Mouse (Mus musculus): Measurements from ENCODE around the gene Ltk.
"Not testable (repeated sequence)": the region's sequence is repeated elsewhere in the genome, so short reads cannot be mapped to it uniquely, and the experiment has no call there.

Gene Ltk

DNA sequence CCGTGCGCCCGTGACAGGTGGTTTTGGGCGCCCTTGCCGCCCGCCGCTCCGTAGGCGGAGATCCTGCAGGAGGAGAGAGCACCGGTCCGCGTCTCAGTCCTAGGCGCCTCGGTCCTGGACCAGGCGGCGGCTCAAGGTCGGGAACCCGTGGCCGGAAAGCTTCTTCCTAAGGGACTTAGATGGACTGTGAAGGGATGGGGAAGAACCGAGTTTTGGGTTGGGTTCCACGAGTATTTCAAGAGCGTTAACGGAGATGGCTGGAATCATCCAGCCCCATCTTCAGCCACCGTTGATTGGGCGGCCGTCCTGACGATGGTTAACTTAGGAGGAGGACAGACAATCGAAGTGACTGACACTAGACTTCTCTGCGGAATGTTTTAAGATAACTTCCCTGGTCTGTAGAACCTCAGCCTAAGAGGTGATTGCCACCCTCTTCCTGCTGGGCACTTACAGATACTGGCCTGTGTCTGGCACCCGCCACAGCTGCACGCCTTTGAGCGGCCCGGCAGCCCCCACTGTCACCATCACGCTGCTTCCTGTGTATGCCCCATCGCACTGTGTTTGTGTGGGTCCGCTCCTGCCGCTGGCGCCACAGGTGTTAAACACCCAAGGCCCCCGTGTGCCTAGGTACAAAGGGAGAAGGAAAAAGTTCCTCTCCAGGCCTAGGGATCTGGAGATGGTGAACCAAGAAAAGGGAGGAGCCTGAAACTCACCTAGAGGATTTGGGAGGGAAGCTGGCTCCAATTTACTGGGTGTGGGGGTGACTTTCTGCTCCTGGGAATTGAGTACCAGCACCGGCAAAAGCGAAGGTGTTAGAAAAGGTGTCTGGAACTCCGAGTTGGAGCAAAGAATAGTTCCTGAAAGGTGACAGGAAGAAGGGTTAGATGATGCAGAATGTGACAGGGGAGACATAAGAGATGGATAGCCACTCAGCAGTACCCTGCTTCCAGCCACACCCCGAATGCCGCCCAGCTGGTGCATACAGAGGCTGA lies 1.1 kb downstream of the Ltk start:
- DNase-seq (ENCODE audit: extremely low read depth, insufficient read length, low spot score), result no peak

DNA sequence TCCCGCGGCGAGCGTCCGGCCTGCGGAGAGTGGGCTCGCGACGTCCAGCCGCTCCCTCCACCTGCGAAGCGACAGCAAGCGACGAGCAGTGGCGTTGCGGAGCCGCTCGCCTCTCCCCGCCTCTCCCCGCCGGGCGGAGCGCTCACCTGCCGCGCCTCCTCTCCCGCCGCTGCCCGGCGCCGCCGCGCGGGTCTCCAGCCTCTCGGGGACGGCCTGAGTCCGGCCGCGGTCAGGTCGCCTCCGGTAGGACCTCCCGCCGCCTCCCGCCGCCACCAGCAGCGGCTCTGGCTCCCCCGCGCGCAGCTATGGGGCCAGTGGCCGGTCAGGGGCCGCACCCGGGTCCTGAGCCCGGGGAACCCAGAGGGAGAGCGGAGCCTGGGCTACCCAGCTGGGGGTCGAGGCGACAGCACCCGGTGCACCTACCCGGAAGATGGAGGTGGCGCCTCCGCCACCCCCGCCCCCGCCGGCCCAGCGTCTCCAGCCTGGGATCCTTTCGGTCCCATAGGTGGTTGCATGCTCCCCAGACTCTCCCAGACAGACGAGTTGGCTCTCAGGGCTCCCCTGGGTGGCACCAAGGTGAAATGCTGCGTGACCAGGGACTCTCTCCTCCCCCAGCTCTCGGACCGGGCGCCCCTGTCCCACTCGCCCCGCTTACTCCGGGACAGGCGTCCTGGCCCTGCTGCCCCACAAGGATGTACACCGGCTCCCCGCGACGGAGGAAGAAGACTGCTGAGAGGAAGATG lies 2.0 kb downstream of the Ltk start:
- no peak for DNase-seq (ENCODE audit: extremely low read depth, insufficient read length, low spot score)

DNA sequence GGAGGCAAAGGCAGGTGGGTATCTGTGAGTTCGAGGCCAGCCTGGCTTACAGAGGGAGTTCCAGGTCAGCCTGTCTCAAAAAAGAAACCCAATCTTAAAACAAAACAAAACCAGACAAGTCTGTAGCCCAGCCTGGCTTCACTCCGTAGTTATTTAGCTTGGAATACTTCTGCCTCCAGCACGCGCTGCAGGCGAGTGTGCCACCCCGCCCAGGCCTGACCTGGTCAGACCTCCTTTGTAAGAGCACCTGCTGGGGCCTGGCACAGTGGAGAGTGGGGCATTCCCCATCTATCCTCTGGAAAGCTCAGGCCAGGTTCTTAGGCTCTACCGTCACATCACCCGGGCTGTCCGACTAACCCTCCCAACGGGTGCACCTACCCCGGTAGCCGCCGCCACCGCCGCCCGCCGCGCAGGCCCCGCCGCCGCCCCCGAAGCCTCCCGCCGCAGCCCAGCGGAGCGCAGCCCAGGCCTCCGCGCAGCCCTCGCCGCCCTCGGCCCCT lies 2.6 kb downstream of the Ltk start:
- DNase-seq (ENCODE audit: extremely low read depth, insufficient read length, low spot score), result no peak

DNA sequence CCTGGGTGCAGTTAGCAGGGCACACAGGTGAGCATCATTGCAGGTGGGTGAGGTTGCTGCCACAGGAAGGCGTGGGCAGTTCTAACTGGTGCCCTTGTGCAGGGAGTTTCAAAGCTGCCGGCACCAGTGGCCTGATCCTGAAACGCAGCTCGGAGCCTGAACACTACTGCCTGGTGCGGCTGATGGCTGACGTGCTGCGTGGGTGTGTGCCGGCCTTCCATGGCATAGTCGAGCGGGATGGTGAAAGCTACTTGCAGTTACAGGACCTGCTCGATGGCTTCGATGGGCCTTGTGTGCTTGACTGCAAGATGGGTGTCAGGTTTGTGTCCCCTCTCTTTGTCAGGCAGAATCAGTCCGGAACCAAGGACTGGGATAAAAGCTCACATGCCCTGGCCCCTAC lies 11.0 kb downstream of the Ltk start:
- no peak for DNase-seq (ENCODE audit: extremely low read depth, insufficient read length, low spot score)

DNA sequence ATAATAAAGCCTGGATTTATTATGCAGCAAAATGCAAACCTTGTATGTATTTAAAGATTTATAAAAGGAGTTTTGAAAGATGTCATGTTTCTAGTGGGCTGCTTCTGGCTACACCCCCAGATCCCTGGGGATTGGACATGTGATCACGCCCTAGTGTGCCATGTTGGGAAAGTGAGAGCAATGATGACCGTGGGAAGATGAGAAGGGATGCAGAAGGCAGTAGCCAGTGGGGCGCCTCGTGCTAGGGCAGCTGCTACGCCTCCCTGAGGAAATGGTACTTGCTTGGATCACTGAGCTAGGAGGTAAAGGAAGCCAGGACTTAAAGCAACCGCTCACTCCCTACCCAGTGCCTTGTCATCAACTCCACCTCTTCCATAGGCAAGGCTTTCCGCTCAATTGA lies 12.7 kb downstream of the Ltk start:
- DNase-seq (ENCODE audit: extremely low read depth, insufficient read length, low spot score), result no peak

DNA sequence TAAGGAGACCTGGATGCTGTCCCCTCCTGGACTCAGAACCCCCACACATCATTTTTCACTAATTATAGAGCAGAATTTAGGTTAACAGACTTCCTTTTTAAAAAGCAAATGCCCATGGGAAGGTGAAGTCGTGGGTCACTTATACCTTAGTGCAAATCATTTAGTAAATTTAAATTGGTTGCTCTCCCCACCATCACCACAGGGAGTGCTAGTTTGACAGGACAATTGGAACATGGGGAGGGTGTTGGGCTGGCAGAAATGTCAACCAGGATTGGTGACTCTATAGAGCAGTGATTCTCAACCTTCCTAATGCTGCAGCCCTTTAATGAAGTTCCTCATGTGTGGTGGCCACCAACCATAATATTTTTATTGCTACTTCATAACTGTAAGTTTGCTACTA lies 14.9 kb downstream of the Ltk start:
- DNase-seq (ENCODE audit: extremely low read depth, insufficient read length, low spot score), result no peak

DNA sequence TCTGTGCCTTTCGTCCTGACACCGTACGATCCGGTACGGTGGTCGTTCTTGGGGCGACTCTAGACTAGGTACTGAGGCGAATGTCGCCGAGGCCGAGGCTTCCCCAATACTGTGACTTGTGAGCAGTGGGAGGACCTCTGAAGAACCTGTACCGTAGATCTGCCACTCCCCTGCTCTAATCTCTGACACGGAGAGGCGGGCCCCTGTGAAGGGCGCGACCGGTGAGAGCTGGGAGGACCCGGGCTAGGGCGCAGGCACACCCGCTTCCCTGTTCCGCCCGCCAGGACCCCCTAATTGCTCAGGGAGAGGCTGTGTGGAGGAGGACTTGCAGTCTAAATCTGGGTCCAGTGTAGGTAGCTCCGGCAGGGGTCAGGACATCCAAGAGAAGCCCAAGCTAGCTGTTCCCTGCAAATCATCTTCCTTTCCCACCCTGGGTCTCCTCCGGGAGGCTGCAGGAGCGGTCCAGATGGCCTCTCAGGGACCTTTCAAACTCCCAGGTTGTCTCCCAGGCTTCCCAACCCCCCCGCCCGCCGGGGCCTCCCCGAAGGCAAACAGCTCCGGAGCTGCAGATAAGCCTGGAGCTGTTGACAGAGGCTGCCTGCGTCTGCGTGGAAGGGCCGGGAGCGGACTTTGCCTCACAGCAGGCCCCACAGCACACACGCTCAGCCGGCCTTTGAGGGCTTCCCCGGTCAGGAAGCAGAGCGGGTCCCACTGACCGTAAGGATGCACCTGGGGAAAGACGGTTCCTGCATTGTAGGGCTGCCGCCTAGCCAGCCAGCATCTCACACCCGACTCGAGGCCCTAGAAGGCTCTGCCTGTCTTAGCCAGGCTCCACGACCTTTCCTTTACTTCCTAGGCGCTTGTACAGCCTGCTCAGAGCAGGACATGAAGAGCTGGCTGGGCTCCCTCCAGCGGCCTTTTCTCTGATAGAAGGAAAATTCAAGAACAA lies 15.8 kb downstream of the Ltk start:
- DNase-seq (ENCODE audit: extremely low read depth, insufficient read length, low spot score), result peak; percentile 20

DNA sequence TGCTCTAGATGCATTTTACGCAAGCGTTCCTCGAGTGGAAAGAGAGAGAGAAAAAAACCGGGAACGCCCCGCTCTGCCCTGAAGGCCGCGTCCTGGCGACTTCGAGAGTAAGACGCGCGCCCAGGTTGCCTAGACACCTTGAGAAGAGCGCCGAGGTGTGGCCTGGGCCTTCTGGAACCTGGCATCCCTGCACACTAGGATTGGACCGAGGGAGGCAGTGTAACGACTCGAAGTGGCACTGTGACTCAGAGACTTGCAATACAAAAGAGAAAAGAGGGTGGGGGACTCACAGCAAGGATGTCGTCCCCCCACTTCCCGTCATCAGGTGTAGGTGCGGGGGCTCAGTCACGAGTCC lies 16.4 kb downstream of the Ltk start:
- DNase-seq (ENCODE audit: extremely low read depth, insufficient read length, low spot score), result no peak

DNA sequence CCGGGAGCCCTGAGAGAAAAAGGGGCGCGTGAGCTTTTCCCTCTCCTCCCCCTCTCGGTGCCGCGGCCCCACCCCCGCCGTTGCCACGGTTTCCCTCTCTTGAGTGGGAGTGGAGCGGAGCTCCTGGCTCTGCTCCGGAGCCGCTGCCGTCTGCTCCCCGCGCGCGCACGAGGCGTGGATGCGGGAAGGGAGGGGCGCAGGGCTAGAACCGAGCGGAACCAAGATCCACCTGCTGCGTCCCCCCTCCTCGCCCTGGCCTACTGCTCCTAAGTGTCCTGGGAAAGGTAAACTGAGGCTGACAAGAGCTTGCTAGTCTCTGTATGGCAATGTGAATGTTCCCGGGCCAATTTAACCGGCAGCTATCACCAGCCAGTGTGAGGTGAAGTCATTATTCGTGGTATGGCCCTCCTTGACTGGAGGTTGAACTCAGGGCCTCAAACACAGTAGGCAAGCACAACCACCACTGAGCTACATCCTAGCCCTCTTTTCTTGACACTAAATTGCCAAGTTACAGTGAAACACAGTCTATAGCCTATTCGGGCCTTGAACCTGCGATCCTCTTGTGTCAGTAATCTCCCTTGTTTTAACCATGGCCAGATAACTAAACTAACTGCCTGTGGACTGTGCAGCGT lies 16.9 kb downstream of the Ltk start:
- DNase-seq (ENCODE audit: extremely low read depth, insufficient read length, low spot score), result no peak

DNA sequence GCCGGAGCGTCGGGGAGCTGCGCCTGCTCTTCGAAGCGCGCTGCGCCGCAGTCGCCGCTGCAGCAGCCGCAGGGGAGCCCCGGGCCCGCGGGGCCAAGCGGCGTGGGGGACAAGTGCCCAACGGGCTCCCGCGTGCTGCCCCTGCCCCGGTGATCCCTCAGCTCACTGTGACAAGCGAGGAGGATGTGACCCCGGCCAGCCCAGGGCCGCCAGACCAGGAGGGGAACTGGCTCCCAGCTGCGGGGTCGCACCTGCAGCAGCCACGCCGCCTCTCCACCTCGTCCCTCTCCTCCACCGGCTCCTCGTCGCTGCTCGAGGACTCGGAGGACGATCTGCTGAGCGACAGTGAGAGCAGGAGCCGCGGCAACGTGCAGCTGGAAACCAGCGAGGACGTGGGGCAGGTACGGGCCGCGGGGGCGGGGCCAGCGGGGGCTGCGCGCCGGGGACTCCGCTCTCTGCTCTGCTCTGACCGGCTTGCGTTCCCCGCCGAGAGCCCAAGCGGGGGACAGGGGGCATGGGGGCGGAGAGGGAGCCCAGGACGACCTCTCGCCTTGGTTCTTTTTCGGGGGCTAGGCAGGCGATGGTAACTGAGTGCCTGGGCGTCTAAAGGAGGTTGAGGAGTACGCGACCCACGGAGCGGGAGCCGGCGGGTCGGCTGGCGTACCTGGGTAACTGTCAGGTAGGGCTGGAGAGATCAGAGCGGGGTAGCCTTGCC lies 17.6 kb downstream of the Ltk start:
- DNase-seq (ENCODE audit: extremely low read depth, insufficient read length, low spot score), result peak; percentile 25

DNA sequence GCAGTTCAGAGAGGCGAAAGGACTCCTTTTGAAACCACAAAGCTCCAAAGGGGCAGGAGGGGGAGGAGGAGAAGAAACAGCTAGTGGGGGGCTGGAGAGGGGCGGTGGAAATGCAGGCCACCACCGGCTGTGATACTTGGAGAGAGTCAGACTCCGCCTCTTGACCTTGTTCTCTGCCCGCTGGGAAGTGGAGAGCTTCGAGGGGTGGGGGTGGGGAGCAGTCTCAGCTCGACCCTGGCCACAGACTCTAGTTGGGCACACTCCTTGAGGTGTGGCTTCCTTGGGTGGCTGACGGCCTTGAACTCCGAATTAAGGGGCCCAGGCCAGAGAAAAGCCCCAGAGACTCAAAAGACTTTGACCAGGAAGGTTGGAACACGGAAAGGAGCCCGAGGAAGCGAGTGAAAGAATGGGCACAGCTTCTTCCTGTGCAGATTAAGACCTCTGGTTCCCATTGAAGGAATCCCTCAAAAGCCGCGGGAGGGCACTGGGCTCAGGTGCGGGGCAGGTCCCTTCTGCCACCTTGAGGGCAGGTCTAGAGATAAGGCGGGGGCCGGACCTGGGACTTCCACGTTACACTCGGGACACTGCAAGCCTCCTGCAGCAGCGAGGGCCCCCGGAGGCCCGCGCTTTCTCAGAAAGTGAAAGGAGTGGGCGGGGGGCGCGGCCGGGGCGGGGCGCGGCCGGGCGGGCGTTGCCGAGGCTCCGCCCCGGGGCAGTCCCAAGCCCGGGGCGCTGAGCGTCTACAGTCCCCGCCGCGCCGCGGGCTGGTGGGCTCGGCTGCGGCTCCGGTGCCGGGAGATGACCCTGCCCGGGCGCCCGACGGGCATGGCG lies 18.4 kb downstream of the Ltk start, which contains the start of gene Itpka:
Gene Itpka, plus strand, starts transcription at position 757 of the 831 bp plus-strand sequence.
- peak; percentile 50 for DNase-seq (ENCODE audit: extremely low read depth, insufficient read length, low spot score)

DNA sequence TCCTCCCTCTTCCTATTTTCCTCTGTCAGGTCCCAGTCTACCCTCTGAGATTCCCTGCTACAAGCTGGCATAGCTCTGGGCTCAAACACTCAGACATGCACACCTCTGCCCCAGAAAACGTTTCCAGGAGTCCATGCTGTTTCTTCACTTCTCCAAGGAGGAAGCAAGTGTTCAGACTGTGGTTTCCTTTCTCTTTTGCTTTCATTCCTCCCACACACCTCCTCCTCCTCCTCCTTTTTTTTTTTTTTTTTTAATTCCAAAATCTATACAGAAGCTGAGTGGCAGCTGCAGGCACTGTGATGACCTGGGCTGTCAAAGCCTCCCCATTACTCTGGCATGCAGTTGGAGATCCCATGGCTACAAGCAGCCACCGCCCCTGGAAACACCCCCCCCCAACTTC lies 19.7 kb downstream of the Ltk start:
- no peak for DNase-seq (ENCODE audit: extremely low read depth, insufficient read length, low spot score)

DNA sequence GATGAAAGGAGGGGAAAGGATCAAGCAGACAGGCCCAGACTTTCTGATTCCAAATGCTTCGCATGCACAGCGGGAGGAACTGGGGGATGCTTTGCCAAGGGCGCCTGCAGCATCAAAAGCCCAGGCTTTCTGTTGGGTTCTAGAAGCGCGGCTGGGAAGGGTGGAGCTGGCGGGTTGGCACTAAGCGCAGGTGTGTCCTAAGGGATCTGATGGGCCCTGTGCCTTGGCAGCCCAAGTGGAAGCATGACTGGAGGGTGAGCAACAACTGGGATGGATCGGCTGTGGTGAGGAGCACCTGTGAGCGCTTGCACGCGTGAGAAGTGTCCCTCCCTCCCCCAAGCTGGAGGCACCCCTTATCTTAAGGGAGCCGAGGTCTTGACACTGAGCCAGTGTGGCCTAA lies 23.1 kb downstream of the Ltk start:
- DNase-seq (ENCODE audit: extremely low read depth, insufficient read length, low spot score), result peak; percentile 18

DNA sequence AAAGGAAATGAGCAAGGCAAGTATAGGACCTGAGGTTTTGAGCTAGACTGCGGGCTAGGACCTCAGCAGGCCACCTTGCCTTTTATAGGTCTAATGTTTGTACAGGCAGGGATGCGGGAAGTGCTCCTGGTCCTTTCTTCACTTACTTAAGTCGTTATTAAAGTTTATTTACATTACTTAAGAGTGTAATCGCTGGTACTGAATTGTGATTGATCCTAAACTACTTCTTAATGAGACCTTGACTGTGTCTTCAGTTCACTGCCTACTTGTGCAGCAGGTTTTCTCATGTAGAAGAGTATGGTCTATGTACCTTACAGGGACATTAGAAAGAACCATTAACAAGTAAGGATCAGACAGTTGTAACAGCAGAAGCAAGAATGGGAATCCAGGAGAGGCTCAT lies 29.5 kb downstream of the Ltk start:
- DNase-seq (ENCODE audit: extremely low read depth, insufficient read length, low spot score), result no peak

DNA sequence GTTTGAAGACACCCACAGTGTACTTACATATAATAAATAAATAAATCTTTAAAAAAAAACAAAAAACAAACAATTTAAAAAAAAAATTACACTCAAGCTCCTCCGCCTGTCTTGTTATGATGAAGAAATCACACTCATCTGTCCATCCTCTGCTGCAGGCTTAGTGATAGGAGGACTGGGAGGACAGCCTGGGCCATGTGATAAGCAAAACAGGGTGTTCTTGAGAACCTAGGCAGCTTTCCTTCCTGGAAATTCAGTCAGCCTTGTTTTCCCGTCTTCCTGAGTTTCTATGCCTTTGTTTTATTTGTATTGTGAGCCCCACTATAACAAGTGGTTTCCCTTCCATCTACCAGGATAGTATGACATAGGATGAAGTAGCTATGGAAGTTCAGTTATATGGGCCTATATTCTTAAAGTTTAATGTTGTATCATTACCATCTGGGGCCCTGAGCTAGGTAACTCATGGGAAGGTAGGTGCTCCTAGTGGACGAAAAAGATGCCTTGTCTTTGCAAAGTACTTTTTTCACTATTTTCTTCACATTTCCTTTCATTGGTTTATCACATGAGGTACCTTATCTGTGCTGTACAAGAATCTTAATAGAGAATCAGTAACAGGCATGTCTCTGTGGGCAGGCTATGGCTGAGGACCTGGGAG lies 32.3 kb downstream of the Ltk start:
- DNase-seq (ENCODE audit: extremely low read depth, insufficient read length, low spot score), result no peak

DNA sequence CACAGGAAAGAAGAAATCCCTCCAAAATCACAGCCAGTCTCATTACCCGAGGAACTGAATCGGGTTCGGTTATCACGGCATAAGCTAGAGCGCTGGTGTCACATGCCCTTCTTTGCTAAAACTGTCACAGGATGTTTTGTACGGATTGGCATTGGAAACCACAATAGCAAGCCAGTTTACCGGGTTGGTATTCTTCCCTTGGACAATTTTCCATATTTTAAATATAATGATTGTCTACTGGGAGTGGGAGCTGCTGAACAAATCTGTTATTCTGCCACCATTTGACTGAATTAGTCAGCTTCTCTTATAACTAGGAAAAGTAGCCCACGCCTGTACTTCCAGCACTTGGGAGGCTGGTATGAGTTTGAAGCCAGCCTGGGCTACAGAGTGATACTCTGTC lies 39.2 kb downstream of the Ltk start:
- DNase-seq (ENCODE audit: extremely low read depth, insufficient read length, low spot score), result no peak

DNA sequence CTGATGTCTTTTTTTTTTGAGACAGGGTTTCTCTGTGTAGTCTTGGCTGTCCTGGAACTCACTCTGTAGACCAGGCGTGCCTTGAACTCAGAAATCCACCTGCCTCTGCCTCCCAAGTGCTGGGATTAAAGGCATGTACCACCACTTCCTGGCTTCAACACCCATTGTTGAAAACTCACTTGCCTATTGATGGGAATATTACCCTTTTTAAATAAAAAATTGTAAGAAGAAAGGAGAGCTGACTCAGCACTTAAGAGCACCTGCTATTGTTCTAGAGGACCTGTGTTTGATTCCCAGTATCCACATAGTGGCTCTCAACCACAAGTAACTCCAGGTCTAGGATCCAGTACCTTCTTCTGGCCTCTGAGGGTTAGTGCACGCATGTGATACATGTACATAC lies 44.4 kb downstream of the Ltk start:
- DNase-seq (ENCODE audit: extremely low read depth, insufficient read length, low spot score), result not testable (repeated sequence)

DNA sequence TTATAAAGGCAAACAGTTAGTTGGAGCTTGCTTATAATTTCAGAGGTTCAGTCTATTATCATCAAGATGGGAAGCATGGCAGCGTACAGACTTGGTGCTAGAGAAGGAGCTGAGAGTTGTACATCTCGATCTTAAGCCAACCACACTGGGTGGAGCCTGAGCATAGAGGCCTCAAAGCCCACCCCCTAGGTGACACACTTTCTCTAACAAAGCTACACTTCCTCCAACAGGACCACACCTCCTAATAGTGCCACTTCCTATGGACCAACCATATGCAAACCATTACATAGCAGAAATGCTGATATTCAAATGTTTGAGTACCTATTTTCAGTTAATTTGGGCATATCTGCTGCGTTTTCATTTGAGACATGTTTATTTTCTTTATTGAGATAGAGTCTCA lies 50.2 kb downstream of the Ltk start:
- no peak for DNase-seq (ENCODE audit: extremely low read depth, insufficient read length, low spot score)
